Mouse (Mus musculus) erythroblast, embryonic 14.5 days (primary cell): ENCODE results near the gene Cybrd1. TPM values are rescaled to one million over a fixed set of nuclear protein-coding genes. Genes with fewer than 3 reads are reported as not detected.

Experiments
- H3K27me3 ChIP-seq: 2 replicates; pipeline ENCODE4 v1.6.1; 2012; ENCODE audit warnings: inconsistent platforms; ENCODE audit not compliant: control insufficient read depth
- H3K36me3 ChIP-seq: 2 replicates; pipeline ENCODE4 v1.6.1; 2012; ENCODE audit warnings: mild to moderate bottlenecking, inconsistent platforms; ENCODE audit not compliant: control insufficient read depth
- H3K4me1 ChIP-seq: 2 replicates; pipeline ENCODE4 v1.6.1; 2012; ENCODE audit warnings: inconsistent platforms; ENCODE audit not compliant: control insufficient read depth
- H3K4me3 ChIP-seq: replicated peaks from 2 replicates; pipeline ENCODE3; 2012; ENCODE audit warnings: moderate library complexity, mild to moderate bottlenecking, inconsistent platforms
- H3K9me3 ChIP-seq: 2 replicates; pipeline ENCODE4 v1.6.1; 2012; ENCODE audit warnings: low read length, inconsistent platforms, mixed read lengths; ENCODE audit not compliant: control insufficient read depth
- GATA1 ChIP-seq: IDR thresholded peaks from 2 replicates; pipeline ENCODE4 v1.6.1; 2012; ENCODE audit warnings: low read length, inconsistent platforms, mixed read lengths
- TAL1 ChIP-seq: IDR thresholded peaks from 3 replicates; pipeline ENCODE4 v1.6.1; 2012; ENCODE audit warnings: low read length, inconsistent platforms, mixed read lengths
- polyA plus RNA-seq: library from polyadenylated mRNA; stranded (reverse); fragments of >175 nt; gene quantifications from 2 replicates; pipeline ENCODE4 v1.2.3, GENCODE M21; 2012

Cybrd1 gene
- polyA plus RNA-seq, 1 experiment = not detected

GRCm38 (mm10) chr2:71142410-71142809 is 24.7 kb downstream of the Cybrd1 start:
- peaks cover 13% of the 10 kb centered on the region for H3K27me3 ChIP-seq
- TF ChIP-seq TAL1 = no peak
- TF ChIP-seq GATA1 = no peak
- no peaks in the 10 kb centered on the region for H3K36me3 ChIP-seq
- peaks cover 2% of the 10 kb centered on the region for H3K4me1 ChIP-seq
- H3K4me3 ChIP-seq = no peak overlapping the region
- H3K9me3 ChIP-seq = no peaks in the 10 kb centered on the region

GRCm38 (mm10) chr2:71145853-71146252 is 28.1 kb downstream of the Cybrd1 start:
- Histone ChIP-seq H3K4me1 (peaks cover under 1% of the 10 kb centered on the region; the same call in 1 of the 2 replicates), H3K36me3 (no peaks in the 10 kb centered on the region), H3K4me3 (no peak overlapping the region), H3K9me3 (no peaks in the 10 kb centered on the region), H3K27me3 (peaks cover 15% of the 10 kb centered on the region)
- TF ChIP-seq GATA1 = no peak

- H3K4me1 ChIP-seq = no peaks in the 10 kb centered on the region; the same call in 1 of the 2 replicates
- no peaks in the 10 kb centered on the region for H3K36me3 ChIP-seq
- no peaks in the 10 kb centered on the region for H3K9me3 ChIP-seq
- H3K4me3 ChIP-seq = no peak overlapping the region
- TF ChIP-seq GATA1 = no peak
- no peak for TF ChIP-seq TAL1
- H3K27me3 ChIP-seq = peaks cover 15% of the 10 kb centered on the region
Measured at GRCm38 (mm10) chr2:71146266-71146665, 28.5 kb downstream of the Cybrd1 start.

GRCm38 (mm10) chr2:71147816-71148215 is 30.1 kb downstream of the Cybrd1 start:
- no peak overlapping the region for H3K4me3 ChIP-seq
- TF ChIP-seq TAL1 = no peak
- no peak for TF ChIP-seq GATA1
- H3K36me3 ChIP-seq = no peaks in the 10 kb centered on the region

GRCm38 (mm10) chr2:71152170-71152569 is 34.4 kb downstream of the Cybrd1 start:
- no peak overlapping the region for H3K4me3 ChIP-seq
- peaks cover 2% of the 10 kb centered on the region for H3K4me1 ChIP-seq
- no peak for TF ChIP-seq TAL1
- no peak for TF ChIP-seq GATA1
- H3K36me3 ChIP-seq = no peaks in the 10 kb centered on the region
- peaks cover 5% of the 10 kb centered on the region for H3K9me3 ChIP-seq
- H3K27me3 ChIP-seq = peaks cover 7% of the 10 kb centered on the region

More at GRCm38 (mm10) chr2:71147816-71148215, 30.1 kb downstream of the Cybrd1 start:
- Histone ChIP-seq H3K4me1 (no peaks in the 10 kb centered on the region; the same call in 1 of the 2 replicates), H3K27me3 (peaks cover 15% of the 10 kb centered on the region), H3K9me3 (peaks cover 5% of the 10 kb centered on the region)

GRCm38 (mm10) chr2:71155486-71155885 is 37.8 kb downstream of the Cybrd1 start:
- H3K4me1 ChIP-seq = peaks cover 6% of the 10 kb centered on the region
- TF ChIP-seq TAL1 (no peak), GATA1 (no peak)
- H3K36me3 ChIP-seq = no peaks in the 10 kb centered on the region
- H3K4me3 ChIP-seq = no peak overlapping the region
- peaks cover 4% of the 10 kb centered on the region; the same call in 1 of the 2 replicates for H3K27me3 ChIP-seq
- H3K9me3 ChIP-seq = peaks cover 5% of the 10 kb centered on the region

GRCm38 (mm10) chr2:71156446-71156845 is 38.7 kb downstream of the Cybrd1 start:
- TF ChIP-seq GATA1 = no peak
- no peak for TF ChIP-seq TAL1
- H3K27me3 ChIP-seq = peaks cover 4% of the 10 kb centered on the region; the same call in 1 of the 2 replicates
- peaks cover 8% of the 10 kb centered on the region for H3K4me1 ChIP-seq
- no peaks in the 10 kb centered on the region for H3K36me3 ChIP-seq
- no peak overlapping the region for H3K4me3 ChIP-seq
- peaks cover 5% of the 10 kb centered on the region for H3K9me3 ChIP-seq

GRCm38 (mm10) chr2:71157881-71158280 is 40.2 kb downstream of the Cybrd1 start:
- H3K4me3 ChIP-seq = no peak overlapping the region
- peaks cover 15% of the 10 kb centered on the region for H3K4me1 ChIP-seq
- H3K9me3 ChIP-seq = no peaks in the 10 kb centered on the region; the same call in 1 of the 2 replicates
- no peaks in the 10 kb centered on the region; the same call in 1 of the 2 replicates for H3K27me3 ChIP-seq
- H3K36me3 ChIP-seq = no peaks in the 10 kb centered on the region
- TF ChIP-seq TAL1 (no peak), GATA1 (no peak)

- no peaks in the 10 kb centered on the region for H3K9me3 ChIP-seq
- H3K27me3 ChIP-seq = no peaks in the 10 kb centered on the region
- H3K36me3 ChIP-seq = no peaks in the 10 kb centered on the region
- H3K4me3 ChIP-seq = no peak overlapping the region
- TF ChIP-seq TAL1 = no peak
- TF ChIP-seq GATA1 = no peak
- H3K4me1 ChIP-seq = peaks cover 20% of the 10 kb centered on the region
Measured at GRCm38 (mm10) chr2:71159576-71160306, 42.0 kb downstream of the Cybrd1 start.
